Comparison of ENCODE assay signal across 17 mouse cellular contexts in the genomic region with DNA sequence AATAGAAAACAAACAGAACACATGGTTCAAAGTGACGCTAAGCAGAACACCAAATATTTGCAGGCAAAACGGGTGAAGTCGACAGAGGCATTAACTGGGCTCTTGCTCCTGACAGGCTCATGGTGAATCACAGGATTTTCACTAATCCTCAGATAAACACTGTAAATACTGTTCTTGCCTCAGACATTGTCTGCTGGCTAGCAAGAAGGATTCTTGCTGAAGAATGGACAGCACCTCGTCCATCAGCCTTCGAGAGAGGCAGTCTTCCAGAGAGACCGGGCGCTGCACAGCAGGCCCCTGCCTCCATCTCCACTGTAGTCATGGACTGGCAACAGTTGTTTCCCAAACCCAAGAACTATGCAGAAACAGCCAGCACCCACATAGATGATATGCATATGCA.
"Had no signal": no experiment of that assay in that cellular context is flagged by ENCODE, and none has a peak within 500 bp of the region (broad histone marks: within the 10 kb centered on the region; RNA-seq: fewer than 3 reads in every experiment).

No protein-coding gene starts in this region.

- H3K4me1 ChIP-seq: megakaryocyte, embryonic 14.5 days had no signal

- H3K36me3 ChIP-seq: midbrain, embryonic 15.5 days; neural tube, embryonic 12.5 days had no signal

- ATAC-seq: intestine, embryonic 16.5 days; midbrain, embryonic 15.5 days had no signal

- H3K4me3 ChIP-seq: limb, embryonic 12.5 days; megakaryocyte, embryonic 14.5 days; midbrain, embryonic 15.5 days; neural tube, embryonic 12.5 days had no signal

- H3K27me3 ChIP-seq: limb, embryonic 12.5 days; midbrain, embryonic 15.5 days; neural tube, embryonic 12.5 days had no signal

- DNase-seq: kidney, adult 8-10 months; kidney, postnatal 36 days; layer of hippocampus, adult 9-11 months; layer of hippocampus, postnatal 36 days; liver; lung, postnatal 36 days; retina, postnatal 1 day; right cerebral cortex, postnatal 4 days; spleen, adult 18-20 months; thymus, postnatal 14 days had no signal

- H3K9ac ChIP-seq: limb, embryonic 12.5 days; liver, embryonic 14.5 days; midbrain, embryonic 15.5 days; neural tube, embryonic 12.5 days had no signal

- H3K9me3 ChIP-seq: limb, embryonic 12.5 days; megakaryocyte, embryonic 14.5 days; midbrain, embryonic 15.5 days; neural tube, embryonic 12.5 days had no signal

- H3K27ac ChIP-seq: limb, embryonic 12.5 days; liver, embryonic 14.5 days; midbrain, embryonic 15.5 days; neural tube, embryonic 12.5 days had no signal

- H3K4me2 ChIP-seq: limb, embryonic 12.5 days; midbrain, embryonic 11.5 days; midbrain, embryonic 15.5 days; neural tube, embryonic 12.5 days had no signal
